Mouse (Mus musculus): ENCODE results near the gene Myo15. TPM values are rescaled to one million over a fixed set of nuclear protein-coding genes. Genes with fewer than 3 reads are reported as not detected.
"Not testable (repeated sequence)": the region's sequence is repeated elsewhere in the genome, so short reads cannot be mapped to it uniquely, and the experiment has no call there.

Myo15 gene
- polyA plus RNA-seq, 2 experiments from 2014 or later, result 0.03 TPM; not detected in 1

DNA sequence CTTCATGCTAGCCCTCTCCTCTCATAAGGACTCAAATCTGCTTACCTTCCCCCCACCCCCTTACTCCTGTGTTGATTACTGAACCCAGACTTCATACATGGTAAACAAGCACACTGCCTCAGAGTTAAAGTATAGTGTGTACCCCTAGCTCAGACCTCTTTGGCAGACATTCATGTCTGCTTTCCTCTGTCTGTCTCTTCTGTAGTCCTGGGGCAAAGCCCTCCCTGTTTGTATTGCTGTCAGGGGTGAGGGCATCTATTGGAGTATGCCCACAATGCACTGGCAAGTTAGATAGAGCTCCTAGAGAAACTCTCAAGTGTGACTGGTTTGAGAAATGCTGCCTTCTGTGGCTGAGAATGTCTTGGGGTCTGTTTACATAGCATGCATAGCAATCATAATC lies 84.0 kb downstream of the Myo15 start:
- no peak for ATAC-seq

DNA sequence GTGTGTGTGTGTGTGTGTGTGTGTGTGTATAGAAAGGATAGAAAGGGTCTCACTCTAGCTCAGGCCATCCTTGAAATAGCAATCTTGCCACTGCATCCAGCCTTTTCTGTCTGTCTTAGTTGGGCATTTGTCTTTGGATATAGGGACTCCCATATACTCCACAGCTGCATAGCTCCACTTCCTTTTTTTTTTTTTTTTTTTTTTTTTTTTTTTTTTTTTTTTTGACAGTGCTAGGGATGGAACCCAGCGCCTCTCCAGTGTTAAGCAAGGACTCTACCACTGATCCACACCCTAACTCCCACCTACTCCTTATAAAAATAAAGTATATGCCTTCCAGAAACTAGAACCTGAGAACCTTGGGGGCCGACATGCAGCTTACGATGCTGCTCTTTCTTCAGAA lies 88.5 kb downstream of the Myo15 start:
- ATAC-seq, result no peak

DNA sequence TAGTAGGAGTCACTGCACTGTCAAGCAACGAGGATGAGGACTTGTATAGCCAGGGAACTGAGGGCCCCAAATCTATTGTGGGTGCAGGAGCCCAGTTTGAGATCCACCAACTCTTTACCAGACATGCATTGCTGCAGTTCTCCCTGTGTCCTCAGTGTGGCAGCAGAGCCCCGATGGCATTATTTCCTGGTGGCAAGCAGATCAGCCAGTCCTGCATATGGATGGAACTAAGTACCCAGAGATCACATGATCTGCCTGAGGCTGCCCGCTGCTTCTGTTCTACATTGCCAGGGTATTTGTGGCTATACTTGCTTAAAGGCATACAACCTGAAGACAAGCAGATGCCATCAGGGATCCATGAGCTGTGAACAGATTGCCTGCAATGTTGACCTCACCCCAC lies 90.2 kb downstream of the Myo15 start:
- ATAC-seq, result no peak

DNA sequence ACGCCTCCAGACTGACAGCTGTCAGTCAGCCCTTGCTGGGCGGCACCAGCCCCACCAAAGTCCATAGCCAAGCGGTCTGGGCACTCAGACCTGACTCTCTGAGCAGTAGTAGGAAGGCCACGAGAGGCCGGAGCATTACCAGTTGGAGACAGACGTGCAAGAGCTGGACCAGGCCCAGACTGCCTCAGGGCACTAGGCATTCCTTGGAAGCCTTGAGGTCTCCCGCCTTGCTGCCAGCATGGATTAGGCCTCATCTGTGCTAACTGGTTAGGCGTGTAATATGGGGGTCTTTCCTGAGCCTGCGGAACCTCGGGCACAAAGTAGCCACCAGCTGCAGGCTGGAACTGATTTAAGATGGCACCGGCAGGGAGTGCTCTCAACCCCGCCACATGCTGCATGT lies 104.9 kb downstream of the Myo15 start:
- not testable (repeated sequence) for ATAC-seq

Other genes starting within 250 kb of the Myo15 start
- gene Srebf1, start 246.8 kb upstream of the Myo15 start, polyA plus RNA-seq (2017; shearing (Covaris generic)), result 10 to 100 TPM; 23.6 to 35.9 TPM
- gene Tom1l2, start 116.4 kb upstream of the Myo15 start, polyA plus RNA-seq (2017; shearing (Covaris generic)), result 10 to 100 TPM; 15.2 to 20.8 TPM
- gene Drc3, start 116.0 kb upstream of the Myo15 start, polyA plus RNA-seq (2017; shearing (Covaris generic)), result under 1 TPM; 0.22 to 0.34 TPM
- gene Gid4, start 52.2 kb upstream of the Myo15 start, polyA plus RNA-seq (2017; shearing (Covaris generic)), result 10 to 100 TPM; 10.1 to 11.7 TPM
- 10 to 100 TPM; 35.3 to 36.3 TPM for gene Atpaf2, start 50.9 kb upstream of the Myo15 start, polyA plus RNA-seq (2017; shearing (Covaris generic))
- 10 to 100 TPM; 49.7 to 57.8 TPM for gene Drg2, start 14.7 kb upstream of the Myo15 start, polyA plus RNA-seq (2017; shearing (Covaris generic))
- 10 to 100 TPM; 31.4 to 40.9 TPM for gene Alkbh5, start 67.0 kb downstream of the Myo15 start, polyA plus RNA-seq (2017; shearing (Covaris generic))
- gene Llgl1, start 230.4 kb downstream of the Myo15 start, polyA plus RNA-seq (2017; shearing (Covaris generic)), result 10 to 100 TPM in 1 of 2 experiments, 1 to 10 TPM in 1; 6.2 to 10.4 TPM

All from activated CD4-positive, CD25-positive, alpha-beta regulatory T cell, adult 4 months (primary cell).